8 mouse cellular contexts compared by ENCODE assay signal in genomic region chr2:30134928-30135620, GRCm38 (mm10). TPM values are rescaled to one million over a fixed set of nuclear protein-coding genes. Genes with fewer than 3 reads are reported as not detected.
A peak's percentile ranks its signal among the peaks of the same experiment; 100 is the strongest.
DNase-seq lines count a peak whose midpoint lies in the region; ATAC-seq and TF ChIP-seq lines count a peak whose summit lies in the region.

No protein-coding gene starts in this region.

- 53% methylated on average over 10 of the region's 10 CpGs for WGBS in forebrain, embryonic 14.5 days
- WGBS in neural tube, embryonic 13.5 days = 44% methylated on average over 10 of the region's 10 CpGs

- H3K27ac ChIP-seq in layer of hippocampus, adult 2 months = peak overlapping the region; percentile 92; the same call in 1 of the 2 replicates
- no peak overlapping the region for H3K27ac ChIP-seq in forebrain, embryonic 14.5 days (ENCODE audit: low read depth, low read length)
- H3K27ac ChIP-seq in neural tube, embryonic 13.5 days (replicated peaks) = peak overlapping the region; percentile 86; the same call in 1 of the 2 replicates

- peak overlapping the region; percentile 95 for H3K4me2 ChIP-seq in forebrain, embryonic 14.5 days (ENCODE audit: low read length)
- peak overlapping the region; percentile 98 for H3K4me2 ChIP-seq in neural tube, embryonic 13.5 days

- peaks cover 27% of the 10 kb centered on the region for H3K36me3 ChIP-seq in forebrain, embryonic 14.5 days (ENCODE audit: control insufficient read depth, insufficient read depth, low read length)
- H3K36me3 ChIP-seq in neural tube, embryonic 13.5 days = peaks cover 37% of the 10 kb centered on the region

- no peak for TF ChIP-seq CTCF in layer of hippocampus, adult 2 months (conservative IDR thresholded peaks at IDR 0.05)

- no peak for ATAC-seq in forebrain, embryonic 14.5 days
- ATAC-seq in neural tube, embryonic 13.5 days (ENCODE audit: low read depth) = no peak

- peaks cover 17% of the 10 kb centered on the region for H3K4me1 ChIP-seq in forebrain, embryonic 14.5 days (ENCODE audit: control insufficient read depth, insufficient read depth, low read length)
- H3K4me1 ChIP-seq in neural tube, embryonic 13.5 days (replicated peaks) = peaks cover 31% of the 10 kb centered on the region

- no peak for DNase-seq in layer of hippocampus, adult 2 months (ENCODE audit: low spot score in 2 of 2)
- DNase-seq in layer of hippocampus, adult 9-10 months (ENCODE audit: low spot score) = no peak
- DNase-seq in forebrain, embryonic 14.5 days (ENCODE audit: low spot score) = no peak
- peak; percentile 80 for DNase-seq in kidney, postnatal 14 days
- DNase-seq in layer of hippocampus, postnatal 25 days (ENCODE audit: extremely low spot score in 1 of 2, low spot score in 1 of 2) = no peak
- DNase-seq in spleen, postnatal 10 days (ENCODE audit: low spot score in 2 of 2) = no peak
- no peak for DNase-seq in Muller cell, postnatal 12 days (ENCODE audit: inconsistent ontology term)

- H3K9ac ChIP-seq in forebrain, embryonic 14.5 days (ENCODE audit: low read length) = peak overlapping the region; percentile 83
- peak overlapping the region; percentile 86 for H3K9ac ChIP-seq in neural tube, embryonic 13.5 days

- peak overlapping the region; percentile 89 for H3K4me3 ChIP-seq in layer of hippocampus, adult 2 months
- H3K4me3 ChIP-seq in forebrain, embryonic 14.5 days (ENCODE audit: low read depth, low read length) = peak overlapping the region; percentile 83
- peak overlapping the region; percentile 82 for H3K4me3 ChIP-seq in neural tube, embryonic 13.5 days

- H3K27me3 ChIP-seq in forebrain, embryonic 14.5 days (replicated peaks; ENCODE audit: control insufficient read depth, insufficient read depth, low read length) = no peaks in the 10 kb centered on the region
- H3K27me3 ChIP-seq in neural tube, embryonic 13.5 days = no peaks in the 10 kb centered on the region

- no peaks in the 10 kb centered on the region for H3K9me3 ChIP-seq in forebrain, embryonic 14.5 days (replicated peaks; ENCODE audit: control insufficient read depth, low read length)
- H3K9me3 ChIP-seq in neural tube, embryonic 13.5 days = no peaks in the 10 kb centered on the region

RNA-seq across cellular contexts. Expression of gene Tbc1d13, which starts 1.5 kb away (rescaled TPM):
- 10 to 100 TPM; 54.7 to 55.7 TPM for total RNA-seq in layer of hippocampus, adult 2 months (2021)
- polyA plus RNA-seq in forebrain, embryonic 14.5 days (2014; fragmentation: Nextera tagmentation; extraction: Ambion mirVana) = 16.4 and 17.0 TPM in 2 replicates
- polyA plus RNA-seq in neural tube, embryonic 13.5 days (2015; fragmentation: Nextera tagmentation; extraction: Ambion mirVana) = 9.4 and 11.7 TPM in 2 replicates
- total RNA-seq in layer of hippocampus, postnatal 25 days (2021) = 10 to 100 TPM; 59.0 to 61.6 TPM

RNA-seq across cellular contexts. Expression of gene Zer1, which starts 10.7 kb away (rescaled TPM):
- 100 to 1,000 TPM; 197 to 199 TPM for total RNA-seq in layer of hippocampus, adult 2 months (2021)
- 8.4 and 8.9 TPM in 2 replicates for polyA plus RNA-seq in forebrain, embryonic 14.5 days (2014; fragmentation: Nextera tagmentation; extraction: Ambion mirVana)
- 11.8 and 12.8 TPM in 2 replicates for polyA plus RNA-seq in neural tube, embryonic 13.5 days (2015; fragmentation: Nextera tagmentation; extraction: Ambion mirVana)
- total RNA-seq in layer of hippocampus, postnatal 25 days (2021) = 100 to 1,000 TPM; 191 to 213 TPM

RNA-seq across cellular contexts. Expression of gene Endog, which starts 36.2 kb away (rescaled TPM):
- total RNA-seq in layer of hippocampus, adult 2 months (2021) = 10 to 100 TPM; 17.6 to 24.1 TPM
- 12.8 and 17.4 TPM in 2 replicates for polyA plus RNA-seq in forebrain, embryonic 14.5 days (2014; fragmentation: Nextera tagmentation; extraction: Ambion mirVana)
- 15.6 and 17.3 TPM in 2 replicates for polyA plus RNA-seq in neural tube, embryonic 13.5 days (2015; fragmentation: Nextera tagmentation; extraction: Ambion mirVana)
- 10 to 100 TPM; 22.7 to 25.0 TPM for total RNA-seq in layer of hippocampus, postnatal 25 days (2021)

RNA-seq across cellular contexts. Expression of gene Zdhhc12, which starts 41.6 kb away (rescaled TPM):
- total RNA-seq in layer of hippocampus, adult 2 months (2021) = 1 to 10 TPM; 7.6 to 9.1 TPM
- polyA plus RNA-seq in forebrain, embryonic 14.5 days (2014; fragmentation: Nextera tagmentation; extraction: Ambion mirVana) = 21.6 and 24.1 TPM in 2 replicates
- polyA plus RNA-seq in neural tube, embryonic 13.5 days (2015; fragmentation: Nextera tagmentation; extraction: Ambion mirVana) = 26.5 and 32.5 TPM in 2 replicates
- 10 to 100 TPM in 1 of 2 experiments, 1 to 10 TPM in 1; 9.9 to 11.4 TPM for total RNA-seq in layer of hippocampus, postnatal 25 days (2021)

RNA-seq across cellular contexts. Expression of gene Spout1, which starts 43.2 kb away (rescaled TPM):
- total RNA-seq in layer of hippocampus, adult 2 months (2021) = 10 to 100 TPM; 35.4 to 40.0 TPM
- 59.6 and 60.7 TPM in 2 replicates for polyA plus RNA-seq in forebrain, embryonic 14.5 days (2014; fragmentation: Nextera tagmentation; extraction: Ambion mirVana)
- polyA plus RNA-seq in neural tube, embryonic 13.5 days (2015; fragmentation: Nextera tagmentation; extraction: Ambion mirVana) = 59.0 and 61.0 TPM in 2 replicates
- total RNA-seq in layer of hippocampus, postnatal 25 days (2021) = 10 to 100 TPM; 35.1 to 35.4 TPM
